Mouse (Mus musculus) ES-Bruce4 (cell line): ENCODE results near the gene Foxl2.

ENCODE experiments used
- CTCF ChIP-seq: IDR thresholded peaks from one replicate; pipeline ENCODE4 v1.8.1; 2011; ENCODE audit warnings: low read depth, low read length
- EP300 ChIP-seq: IDR thresholded peaks from 2 replicates; pipeline ENCODE4 v1.6.1; 2011; ENCODE audit warnings: low read depth, low read length; ENCODE audit not compliant: insufficient read depth
- POLR2A ChIP-seq: IDR thresholded peaks from one replicate; pipeline ENCODE4 v1.8.1; 2011; ENCODE audit warnings: low read length; ENCODE audit not compliant: insufficient read depth

- TF ChIP-seq EP300 (no peak), CTCF (peak; percentile 13), POLR2A (no peak)
Observed at GRCm38 (mm10) chr9:98955716-98956224, 682 bp downstream of the Foxl2 start.
